Mouse (Mus musculus) inflammation-experienced regulatory T-cells, adult 16 weeks (primary cell): Measurements from ENCODE around the gene Tmem88. TPM values are rescaled to one million over a fixed set of nuclear protein-coding genes. Genes with fewer than 3 reads are reported as not detected.

Experiments used
- polyA plus RNA-seq: library from polyadenylated mRNA; unstranded; fragments of 100-300 nt; shearing (Covaris generic); gene quantifications from one replicate; pipeline ENCODE4 v1.2.1, GENCODE M21; 2017

Gene Tmem88
- polyA plus RNA-seq = 0.63 TPM

DNA sequence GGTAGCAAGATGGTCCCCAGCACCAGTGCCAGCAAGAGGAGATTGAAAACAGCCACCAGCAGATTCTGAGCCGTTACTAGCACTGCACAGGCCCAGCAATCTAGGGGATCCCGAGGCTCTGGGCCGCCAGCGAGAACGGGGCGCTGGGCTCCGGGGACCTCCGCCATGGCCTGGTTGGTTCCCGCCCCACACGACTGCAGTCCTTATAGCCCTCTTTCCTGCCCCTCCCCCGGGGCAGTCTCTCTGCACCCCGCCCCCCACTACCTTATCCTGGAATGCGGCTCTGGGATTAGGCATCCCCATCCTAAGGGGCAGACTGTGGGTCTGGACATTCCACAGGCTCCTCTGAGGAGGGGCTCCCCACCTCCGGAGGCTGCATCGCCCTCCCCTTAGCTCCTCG is at the start of gene Tmem88:
Gene Tmem88 (minus strand): TSS at position 176 of the 400 bp plus-strand sequence.

DNA sequence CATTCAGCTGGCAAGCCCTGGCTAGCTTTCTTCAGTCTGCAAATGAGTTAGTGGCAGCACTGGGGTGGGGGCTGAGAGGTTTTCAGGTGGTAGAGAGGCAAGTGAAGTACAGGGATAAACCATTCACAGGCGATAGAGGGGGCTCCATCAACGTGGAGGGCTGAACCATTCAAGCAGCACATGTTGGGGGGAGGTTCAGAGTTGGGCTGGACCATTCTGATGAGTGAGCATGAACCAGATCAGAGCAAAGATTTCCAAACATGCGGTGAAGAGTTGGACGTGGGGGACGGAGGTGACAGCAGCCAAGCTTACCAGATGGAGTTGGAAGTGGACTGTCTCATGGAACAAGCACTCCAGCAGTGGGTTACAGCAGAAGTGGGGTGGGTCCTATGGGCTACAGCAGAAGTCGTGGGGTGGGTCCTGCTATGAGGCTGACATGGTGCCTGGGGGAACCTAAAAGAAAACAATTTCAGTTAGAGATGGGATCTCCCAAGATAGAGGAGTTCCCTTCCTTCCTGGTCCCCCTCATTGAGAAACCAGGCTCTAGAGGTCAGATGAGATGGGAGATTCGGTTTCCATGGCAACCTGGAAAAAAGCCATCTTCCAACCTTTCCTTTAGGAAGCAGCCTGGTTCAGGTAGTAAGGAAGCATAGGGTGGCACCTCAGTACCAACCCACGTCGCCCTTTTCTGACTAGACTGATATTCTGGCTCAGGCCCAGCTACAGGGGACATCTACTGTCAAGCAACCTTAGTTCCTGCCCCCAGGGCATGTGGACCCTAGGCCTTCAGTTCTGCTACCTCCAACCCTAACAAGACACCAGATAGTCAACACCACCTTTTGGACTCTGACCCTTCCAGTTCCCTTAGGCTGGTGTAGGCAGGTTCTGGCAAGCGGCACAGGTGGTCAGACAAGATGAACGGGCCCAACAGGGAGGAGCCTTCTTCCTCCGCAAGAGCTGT is 15.5 kb upstream of the Tmem88 start, which contains the start of gene Kdm6b:
Gene Kdm6b (minus strand): TSS at position 455 of the 961 bp plus-strand sequence.

DNA sequence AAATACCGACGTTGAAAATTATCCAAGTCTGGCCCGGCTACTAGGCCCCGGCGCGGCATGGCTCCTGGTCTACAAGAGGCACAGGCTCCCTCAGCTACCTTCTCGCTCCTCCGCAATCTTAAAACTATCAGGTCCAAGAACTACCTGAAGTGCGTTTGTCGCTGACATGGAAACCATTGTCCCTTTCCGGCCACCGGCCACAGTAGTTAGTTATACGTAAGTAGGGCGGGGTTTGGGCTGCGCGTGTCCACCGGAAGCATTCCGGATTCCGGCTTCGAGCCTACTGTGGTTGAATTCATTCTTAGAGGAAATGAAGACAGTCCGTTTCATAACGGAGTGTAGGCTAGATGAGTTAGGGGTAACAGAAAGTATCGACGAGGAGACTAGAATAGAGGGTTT is 2.8 kb downstream of the Tmem88 start, which contains the start of the genes Naa38 and Cyb5d1:
Gene Naa38 (plus strand): TSS at position 253 of the 399 bp plus-strand sequence.
Gene Cyb5d1 (minus strand): TSS at position 397 of the 399 bp plus-strand sequence.

DNA sequence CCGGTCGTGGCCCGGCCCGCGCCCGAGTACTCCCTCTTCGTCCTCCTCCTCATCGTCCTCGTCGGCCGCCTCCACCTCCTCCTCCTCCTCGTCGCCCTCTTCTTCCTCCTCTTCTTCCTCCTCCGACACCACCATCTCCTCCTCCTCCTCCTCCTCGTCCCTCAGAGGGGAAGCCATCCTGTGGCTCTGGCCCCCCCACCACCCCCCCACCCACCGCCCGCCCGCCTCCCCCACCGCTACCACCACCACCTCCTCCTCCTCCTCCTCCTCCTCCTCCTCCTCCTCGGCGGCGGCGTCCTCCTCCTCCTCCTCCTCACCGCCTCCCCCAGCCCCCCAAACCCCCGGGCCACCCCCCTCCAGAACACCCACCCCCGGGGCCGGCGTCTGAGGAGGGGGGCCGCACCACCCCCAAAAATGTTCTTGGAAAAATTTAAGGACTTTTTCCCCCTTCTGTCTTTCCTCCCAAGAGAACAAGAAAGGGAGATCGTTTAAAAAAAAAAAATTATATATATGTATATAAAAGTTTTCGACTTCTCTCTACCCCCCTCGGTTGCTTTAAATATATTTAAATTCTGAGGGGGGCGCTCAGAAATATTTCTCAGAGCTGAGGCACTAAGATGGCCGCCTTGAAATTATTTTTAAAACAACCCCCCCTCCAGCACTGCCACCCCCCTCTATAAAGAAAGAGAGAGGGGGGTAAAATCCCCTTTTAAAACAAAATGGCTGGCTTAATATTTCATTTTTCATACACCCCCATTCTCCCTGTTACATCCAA is 28.6 kb downstream of the Tmem88 start, which contains the start of gene Chd3:
Gene Chd3 (minus strand): TSS at position 192 of the 775 bp plus-strand sequence.

Other genes with a start within 250 kb of the Tmem88 start
- gene Alox12b, start 241.2 kb downstream of the Tmem88 start, polyA plus RNA-seq = not detected
- 13.7 TPM for gene Alox8, start 200.4 kb downstream of the Tmem88 start, polyA plus RNA-seq
- 0.12 TPM for gene Gucy2e, start 161.2 kb downstream of the Tmem88 start, polyA plus RNA-seq
- 15.9 TPM for gene Cntrob, start 74.5 kb downstream of the Tmem88 start, polyA plus RNA-seq
- 106 TPM for gene Trappc1, start 74.3 kb downstream of the Tmem88 start, polyA plus RNA-seq
- 2.9 TPM for gene Kcnab3, start 72.0 kb downstream of the Tmem88 start, polyA plus RNA-seq
- 5.1 TPM for gene Rnf227, start 57.8 kb downstream of the Tmem88 start, polyA plus RNA-seq
- gene Chd3, start 28.8 kb downstream of the Tmem88 start, polyA plus RNA-seq = 111 TPM
- 125 TPM for gene Naa38, start 2.7 kb downstream of the Tmem88 start, polyA plus RNA-seq
- gene Cyb5d1, start 2.6 kb downstream of the Tmem88 start, polyA plus RNA-seq = 37.6 TPM
- 4.5 TPM for gene Kdm6b, start 15.4 kb upstream of the Tmem88 start, polyA plus RNA-seq
- not detected for gene Dnah2, start 150.9 kb upstream of the Tmem88 start, polyA plus RNA-seq
- gene Efnb3, start 162.0 kb upstream of the Tmem88 start, polyA plus RNA-seq = 0.27 TPM
- gene Wrap53, start 182.0 kb upstream of the Tmem88 start, polyA plus RNA-seq = 32.4 TPM
- gene Trp53, start 182.1 kb upstream of the Tmem88 start, polyA plus RNA-seq = 242 TPM
- gene Atp1b2, start 207.7 kb upstream of the Tmem88 start, polyA plus RNA-seq = 0.20 TPM
- gene Shbg, start 219.7 kb upstream of the Tmem88 start, polyA plus RNA-seq = not detected
- not detected for gene Sat2, start 223.8 kb upstream of the Tmem88 start, polyA plus RNA-seq
- gene Fxr2, start 234.8 kb upstream of the Tmem88 start, polyA plus RNA-seq = 11.9 TPM